Comparison of ENCODE assay signal across 23 mouse cellular contexts in the genomic region with DNA sequence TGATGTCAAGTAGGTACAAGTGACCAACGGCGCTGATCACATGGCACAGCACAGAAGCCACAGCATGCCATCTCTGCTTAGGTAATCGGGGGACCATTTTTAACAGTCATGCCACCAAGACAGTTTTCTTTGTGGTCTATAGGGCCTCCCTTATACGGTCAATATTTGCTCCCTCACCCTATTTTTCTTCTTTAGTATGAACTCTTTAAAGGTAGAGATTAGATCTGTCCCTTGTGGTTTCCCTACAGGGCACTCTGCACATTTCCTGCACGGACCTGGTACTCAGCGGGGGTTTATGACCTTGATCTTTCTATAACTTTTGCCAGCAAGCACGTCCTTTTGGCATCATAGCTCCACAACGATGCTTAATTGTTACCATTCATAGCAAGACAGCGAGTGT.
DNase-seq lines count a peak whose midpoint lies in the region; ATAC-seq lines count a peak whose summit lies in the region.
"Had no signal": no experiment of that assay in that cellular context is flagged by ENCODE, and none has a peak within 500 bp of the region (broad histone marks: within the 10 kb centered on the region; RNA-seq: fewer than 3 reads in every experiment).

No protein-coding gene starts in this region.

- peak; percentile 45 for DNase-seq in heart, adult 11 months
- DNase-seq in heart, adult 8-10 months (ENCODE audit: low spot score): no peak
- DNase-seq in 416B (ENCODE audit: low read depth): peak; percentile 94
- no peak for DNase-seq in cerebellum, adult 9-11 months
- DNase-seq in adipocyte (ENCODE audit: low spot score): no peak
- no peak for DNase-seq in layer of hippocampus, postnatal 10 days (ENCODE audit: low spot score in 2 of 2)
- DNase-seq: adrenal gland, postnatal 10 days; B cell, adult 2 months; cerebellum, adult 11 months; cerebellum, adult 2 months; cerebellum, postnatal 10 days; cerebellum, postnatal 36 days; gastrocnemius, adult 2 months; gastrocnemius, postnatal 14 days; heart, adult 2 months had no signal

- ATAC-seq in common myeloid progenitor, adult 5-6 weeks (replicated peaks; ENCODE audit: low read depth, poor library complexity, severe bottlenecking): peak; percentile 31; the same call in 1 of the 2 replicates
- peak; percentile 43 for ATAC-seq in megakaryocyte progenitor cell, adult 5-6 weeks (replicated peaks; ENCODE audit: poor library complexity)
- ATAC-seq: activated CD4-positive, CD25-positive, alpha-beta regulatory T cell, adult 4 months; forebrain, embryonic 13.5 days; forebrain, embryonic 16.5 days; hindbrain, embryonic 16.5 days; inflammation-experienced regulatory T-cells, adult 6 months; intestine, embryonic 16.5 days had no signal

Comparison
In these comparisons a context has a peak if more than half of its experiments do, and no peak if none do; other contexts are left out.
1. DNase-seq: peak in heart, adult 11 months (single experiment) and 416B (single experiment); none in heart, adult 8-10 months (single experiment), cerebellum, adult 9-11 months (single experiment), adipocyte (single experiment) and layer of hippocampus, postnatal 10 days (0 of 2).